ENCODE assay signal across 23 mouse cellular contexts in the genomic region with DNA sequence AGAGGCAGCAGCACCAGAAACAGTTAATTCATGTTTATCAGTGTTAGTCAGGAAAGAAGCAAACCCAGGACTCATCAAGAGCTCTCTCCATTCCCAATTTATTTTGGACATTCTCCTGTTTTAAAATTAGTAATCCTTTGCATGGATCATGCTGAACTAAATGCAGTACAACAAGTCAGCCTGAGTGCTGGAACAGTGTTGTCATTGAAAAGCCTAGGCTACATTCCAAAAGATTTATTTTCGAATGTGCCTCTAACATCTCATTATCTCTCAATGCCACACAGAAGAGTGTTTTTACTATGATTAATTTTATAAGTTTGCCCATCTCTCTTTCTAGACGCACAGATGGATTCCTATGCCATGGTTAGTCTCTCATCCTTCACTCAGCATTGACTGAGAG. TPM values are rescaled to one million over a fixed set of nuclear protein-coding genes. Genes with fewer than 3 reads are reported as not detected.
"Had no signal": no experiment of that assay in that cellular context is flagged by ENCODE, and none has a peak within 500 bp of the region (broad histone marks: within the 10 kb centered on the region; RNA-seq: fewer than 3 reads in every experiment).

No protein-coding gene starts in this region.

- H3K27ac ChIP-seq: kidney, postnatal 0 days; limb, embryonic 10.5 days; limb, embryonic 13.5 days; liver, embryonic 12.5 days; liver, embryonic 15.5 days; lung, embryonic 15.5 days; midbrain, embryonic 10.5 days; midbrain, embryonic 13.5 days; neural tube, embryonic 13.5 days; stomach, postnatal 0 days had no signal

- H3K27me3 ChIP-seq: limb, embryonic 13.5 days; liver, embryonic 12.5 days; liver, embryonic 15.5 days; lung, embryonic 15.5 days; megakaryocyte, embryonic 14.5 days; midbrain, embryonic 13.5 days; neural tube, embryonic 13.5 days had no signal

- H3K4me1 ChIP-seq: limb, embryonic 10.5 days; limb, embryonic 13.5 days; liver, embryonic 12.5 days; liver, embryonic 15.5 days; lung, embryonic 15.5 days; megakaryocyte, embryonic 14.5 days; midbrain, embryonic 10.5 days; midbrain, embryonic 13.5 days; neural tube, embryonic 13.5 days had no signal

- H3K4me3 ChIP-seq: limb, embryonic 10.5 days; limb, embryonic 13.5 days; liver, embryonic 12.5 days; liver, embryonic 15.5 days; lung, embryonic 15.5 days; megakaryocyte, embryonic 14.5 days; midbrain, embryonic 10.5 days; midbrain, embryonic 13.5 days; myocyte; neural tube, embryonic 13.5 days had no signal

- H3K9ac ChIP-seq: limb, embryonic 13.5 days; liver, embryonic 12.5 days; liver, embryonic 15.5 days; lung, embryonic 15.5 days; midbrain, embryonic 13.5 days; neural tube, embryonic 13.5 days had no signal

- H3K4me2 ChIP-seq: limb, embryonic 13.5 days; liver, embryonic 12.5 days; liver, embryonic 15.5 days; lung, embryonic 15.5 days; midbrain, embryonic 13.5 days; neural tube, embryonic 13.5 days had no signal

- DNase-seq: kidney, adult 18-20 months; kidney, postnatal 25 days; liver; lung, adult 18-20 months; lung, postnatal 10 days; lung, postnatal 36 days; retina, postnatal 1 day; thymus, postnatal 25 days had no signal

- ATAC-seq: intestine, embryonic 16.5 days; liver, embryonic 12.5 days; midbrain, embryonic 13.5 days; midbrain, embryonic 16.5 days had no signal

- H3K9me3 ChIP-seq: limb, embryonic 10.5 days; limb, embryonic 13.5 days; liver, embryonic 12.5 days; liver, embryonic 15.5 days; lung, embryonic 15.5 days; megakaryocyte, embryonic 14.5 days; midbrain, embryonic 10.5 days; midbrain, embryonic 13.5 days; neural tube, embryonic 13.5 days had no signal

- H3K36me3 ChIP-seq: limb, embryonic 10.5 days; limb, embryonic 13.5 days; liver, embryonic 12.5 days; liver, embryonic 15.5 days; lung, embryonic 15.5 days; midbrain, embryonic 10.5 days; midbrain, embryonic 13.5 days; neural tube, embryonic 13.5 days had no signal

RNA-seq across cellular contexts. Expression of gene Cntn3, which starts 27.9 kb away (rescaled TPM):
- total RNA-seq: monocyte, adult 5-6 weeks had no signal
